Mouse (Mus musculus) small intestine, adult 2 months (tissue): ENCODE measurements around the gene Pla2g1b.

ENCODE experiments used
- CTCF ChIP-seq: fragments of 200-500 bp; IDR thresholded peaks from 2 replicates; pipeline ENCODE4 v1.5.1; 2012; ENCODE audit warnings: low read depth, mild to moderate bottlenecking, control low read depth, inconsistent platforms, low read length, moderate library complexity, mixed read lengths; ENCODE audit not compliant: insufficient replicate concordance, insufficient read length; ENCODE audit errors: extremely low read depth
- POLR2A ChIP-seq: fragments of 200-500 bp; IDR thresholded peaks from 2 replicates; pipeline ENCODE4 v1.6.1; 2012; ENCODE audit warnings: low read depth, mild to moderate bottlenecking, control low read depth, inconsistent platforms, low read length, moderate library complexity

DNA sequence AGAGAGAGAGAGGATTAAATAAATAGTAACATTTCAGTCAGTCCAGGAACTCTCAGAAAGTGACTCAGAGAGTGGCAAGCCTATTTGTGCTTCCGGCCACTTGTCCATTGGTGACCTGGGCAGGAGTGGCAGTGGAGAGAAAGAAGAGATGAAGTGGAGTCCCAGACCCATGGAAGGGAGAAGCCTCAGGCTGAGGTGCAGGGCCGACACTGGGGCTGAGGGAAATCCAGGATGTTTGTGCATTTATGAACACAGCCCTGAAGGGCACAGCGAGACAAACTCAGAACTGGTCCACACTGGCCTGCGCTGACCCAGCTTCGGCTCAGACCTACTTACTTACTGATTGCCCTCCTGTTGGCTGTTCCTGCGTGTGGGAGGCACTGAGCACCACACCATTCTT, 3.7 kb downstream of the Pla2g1b start:
- TF ChIP-seq CTCF (no peak), POLR2A (no peak)
